Mouse (Mus musculus) R1 (cell line): ENCODE data around the gene Ccdc190.

Source experiments
- DNase-seq: peaks from one replicate; pipeline ENCODE4 v3.0.0-alpha.2; 2018; ENCODE audit warnings: low read depth, low spot score

The Ccdc190 gene

GRCm38 (mm10) chr1:169932122-169932746 is 3.8 kb downstream of the Ccdc190 start:
- DNase-seq = no peak

- peak; percentile 66 for DNase-seq
These were observed 5.7 kb downstream of the Ccdc190 start for GRCm38 (mm10) chr1:169934005-169934725.

GRCm38 (mm10) chr1:169939345-169939744 is 10.9 kb downstream of the Ccdc190 start:
- DNase-seq = peak; percentile 18

- DNase-seq = no peak
These were observed 17.6 kb downstream of the Ccdc190 start for GRCm38 (mm10) chr1:169946004-169946403.

GRCm38 (mm10) chr1:169947654-169948053 is 19.2 kb downstream of the Ccdc190 start:
- no peak for DNase-seq

GRCm38 (mm10) chr1:169948280-169948679 is 19.8 kb downstream of the Ccdc190 start:
- DNase-seq = no peak

- DNase-seq = no peak
These were observed 20.4 kb downstream of the Ccdc190 start for GRCm38 (mm10) chr1:169948866-169949265.

- DNase-seq = no peak
These were observed 21.5 kb downstream of the Ccdc190 start for GRCm38 (mm10) chr1:169949981-169950380.

GRCm38 (mm10) chr1:169950651-169951050 is 22.2 kb downstream of the Ccdc190 start:
- peak; percentile 64 for DNase-seq

GRCm38 (mm10) chr1:169951561-169951960 is 23.1 kb downstream of the Ccdc190 start:
- no peak for DNase-seq

GRCm38 (mm10) chr1:169952636-169953035 is 24.2 kb downstream of the Ccdc190 start:
- DNase-seq = no peak

- DNase-seq = no peak
These were observed 24.7 kb downstream of the Ccdc190 start for GRCm38 (mm10) chr1:169953106-169953505.

GRCm38 (mm10) chr1:169968792-169969515 is 40.5 kb downstream of the Ccdc190 start, which contains the start of gene Hsd17b7:
Hsd17b7 (minus strand) TSS chr1:169969241.
- DNase-seq = peak; percentile 99

GRCm38 (mm10) chr1:169969516-169969886 is 41.1 kb downstream of the Ccdc190 start:
- DNase-seq = no peak

- no peak for DNase-seq
These were observed 42.5 kb downstream of the Ccdc190 start for GRCm38 (mm10) chr1:169970936-169971335.

- no peak for DNase-seq
These were observed 43.5 kb downstream of the Ccdc190 start for GRCm38 (mm10) chr1:169971998-169972397.

GRCm38 (mm10) chr1:169977621-169978020 is 49.2 kb downstream of the Ccdc190 start:
- DNase-seq = no peak
